In genomic region chr12:15765996-15766395, GRCm38 (mm10) we compare ENCODE assay signal across 9 mouse cellular contexts. TPM values are rescaled to one million over a fixed set of nuclear protein-coding genes. Genes with fewer than 3 reads are reported as not detected.
DNase-seq lines count a peak whose midpoint lies in the region; ATAC-seq and TF ChIP-seq lines count a peak whose summit lies in the region.
"Had no signal": no experiment of that assay in that cellular context is flagged by ENCODE, and none has a peak within 500 bp of the region (broad histone marks: within the 10 kb centered on the region; RNA-seq: fewer than 3 reads in every experiment).

No protein-coding gene starts in this region.

- H3K4me1 ChIP-seq in hindbrain, embryonic 14.5 days (replicated peaks; ENCODE audit: control insufficient read depth, insufficient read depth, low read length), result no peaks in the 10 kb centered on the region
- H3K4me1 ChIP-seq: midbrain, embryonic 12.5 days had no signal

- H3K36me3 ChIP-seq in hindbrain, embryonic 14.5 days (replicated peaks; ENCODE audit: control insufficient read depth, insufficient read depth), result no peaks in the 10 kb centered on the region
- H3K36me3 ChIP-seq: midbrain, embryonic 12.5 days had no signal

- intact Hi-C loops in gastrocnemius, adult 2 months (cut with DNase I), result loop anchor here (2.0 kb wide), 1 partner anchor 45 kb away; no protein-coding TSS in a partner anchor

- DNase-seq in 3T3-L1 (ENCODE audit: low read depth, low spot score), result peak; percentile 5
- peak; percentile 62 for DNase-seq in Muller cell, postnatal 12 days (ENCODE audit: inconsistent ontology term)
- DNase-seq in gastrocnemius, adult 2 months, result peak; percentile 94
- DNase-seq in kidney, postnatal 36 days, result peak; percentile 39 to 44
- peak; percentile 50 for DNase-seq in ovary, postnatal 36 days (ENCODE audit: low spot score)
- no peak for DNase-seq in T-cell, adult 2 months (ENCODE audit: low spot score)
- DNase-seq in B cell, adult 2 months, result no peak
- no peak for DNase-seq in hindbrain, embryonic 14.5 days (ENCODE audit: low spot score)

- 94% methylated on average over 12 of the region's 12 CpGs for WGBS in hindbrain, embryonic 14.5 days

- ATAC-seq in hindbrain, embryonic 14.5 days (ENCODE audit: low FRiP score), result no peak

- no peak for TF ChIP-seq CTCF in gastrocnemius, adult 2 months (IDR thresholded peaks at IDR 0.05)

- peak overlapping the region; percentile 40 for H3K4me3 ChIP-seq in gastrocnemius, adult 2 months
- no peak overlapping the region for H3K4me3 ChIP-seq in hindbrain, embryonic 14.5 days (replicated peaks; ENCODE audit: low read length)
- H3K4me3 ChIP-seq: midbrain, embryonic 12.5 days had no signal

- no peaks in the 10 kb centered on the region for H3K9me3 ChIP-seq in hindbrain, embryonic 14.5 days (ENCODE audit: control insufficient read depth, low read length)
- H3K9me3 ChIP-seq: midbrain, embryonic 12.5 days had no signal

- H3K27ac ChIP-seq in gastrocnemius, adult 2 months, result peak overlapping the region; percentile 82
- no peak overlapping the region for H3K27ac ChIP-seq in hindbrain, embryonic 14.5 days
- H3K27ac ChIP-seq: midbrain, embryonic 12.5 days had no signal

- no peak overlapping the region for H3K4me2 ChIP-seq in hindbrain, embryonic 14.5 days (replicated peaks)
- H3K4me2 ChIP-seq: midbrain, embryonic 12.5 days had no signal

- no peaks in the 10 kb centered on the region for H3K27me3 ChIP-seq in hindbrain, embryonic 14.5 days (ENCODE audit: control insufficient read depth, insufficient read depth, low read length)
- H3K27me3 ChIP-seq: midbrain, embryonic 12.5 days had no signal

- H3K9ac ChIP-seq in hindbrain, embryonic 14.5 days, result no peak overlapping the region
- H3K9ac ChIP-seq: midbrain, embryonic 12.5 days had no signal

RNA-seq across cellular contexts. Expression of gene Trib2, which starts 50.7 kb away (rescaled TPM):
- total RNA-seq in gastrocnemius, adult 2 months (2021), result 10 to 100 TPM; 10.0 to 17.8 TPM
- 150 and 174 TPM in 2 replicates for polyA plus RNA-seq in hindbrain, embryonic 14.5 days (2014; fragmentation: Nextera tagmentation; extraction: Ambion mirVana)

Comparison
In these comparisons a context has a peak if more than half of its experiments do, and no peak if none do; other contexts are left out.
1. DNase-seq: peak in 3T3-L1 (single experiment), Muller cell, postnatal 12 days (single experiment), gastrocnemius, adult 2 months (single experiment), kidney, postnatal 36 days (2 of 2) and ovary, postnatal 36 days (single experiment); none in T-cell, adult 2 months (single experiment), B cell, adult 2 months (0 of 2) and hindbrain, embryonic 14.5 days (single experiment).